Mouse (Mus musculus) heart, embryonic 15.5 days (tissue): ENCODE data around the gene Gps2. TPM values are rescaled to one million over a fixed set of nuclear protein-coding genes. Genes with fewer than 3 reads are reported as not detected.

Experiments used
- ATAC-seq: fragments of 200-750 bp; cut with Nextera tagmentation; replicated peaks from 2 replicates; pipeline ENCODE4 v1.8.0; 2017; ENCODE audit warnings: low read depth, moderate TSS enrichment; ENCODE audit not compliant: insufficient number of reproducible peaks, insufficient read depth, low FRiP score
- H3K27ac ChIP-seq: fragments of 300-500 bp; sonication (generic); 2 replicates; pipeline ENCODE4 v1.5.1; 2015; ENCODE audit warnings: mild to moderate bottlenecking, inconsistent platforms
- H3K27me3 ChIP-seq: fragments of 300-500 bp; sonication (generic); 2 replicates; pipeline ENCODE4 v1.6.1; 2015; ENCODE audit warnings: inconsistent platforms
- H3K36me3 ChIP-seq: fragments of 300-500 bp; sonication (generic); 2 replicates; pipeline ENCODE4 v1.6.1; 2015; ENCODE audit warnings: mild to moderate bottlenecking, inconsistent platforms
- H3K4me1 ChIP-seq: fragments of 300-500 bp; sonication (generic); replicated peaks from 2 replicates; pipeline ENCODE4 v1.6.1; 2015; ENCODE audit warnings: inconsistent platforms
- H3K4me2 ChIP-seq: fragments of 300-500 bp; sonication (generic); 2 replicates; pipeline ENCODE4 v1.6.1; 2015; ENCODE audit warnings: inconsistent platforms, mild to moderate bottlenecking, moderate library complexity
- H3K4me3 ChIP-seq: fragments of 300-500 bp; sonication (generic); 2 replicates; pipeline ENCODE4 v1.5.1; 2015; ENCODE audit warnings: mild to moderate bottlenecking, inconsistent platforms
- H3K9ac ChIP-seq: fragments of 300-500 bp; sonication (generic); 2 replicates; pipeline ENCODE4 v1.6.1; 2015; ENCODE audit warnings: mild to moderate bottlenecking, inconsistent platforms
- H3K9me3 ChIP-seq: fragments of 300-500 bp; sonication (generic); replicated peaks from 2 replicates; pipeline ENCODE4 v1.6.1; 2016; ENCODE audit warnings: inconsistent platforms
- WGBS: fragments of 180-500 bp; shearing (Covaris S2); methylation state at CpG from one replicate; pipeline ENCODE4 v1.1.7; 2015; ENCODE audit warnings: mixed read lengths; 5-methylcytosine and 5-hydroxymethylcytosine counted together
- polyA plus RNA-seq: library from polyadenylated mRNA; unstranded; fragments of >200 nt; fragmentation: Nextera tagmentation; extraction: Ambion mirVana; gene quantifications from 2 replicates; pipeline ENCODE4 v1.2.1, GENCODE M21; 2015

The Gps2 gene
- polyA plus RNA-seq, 1 experiment from 2014 or later = 44.8 TPM

DNA sequence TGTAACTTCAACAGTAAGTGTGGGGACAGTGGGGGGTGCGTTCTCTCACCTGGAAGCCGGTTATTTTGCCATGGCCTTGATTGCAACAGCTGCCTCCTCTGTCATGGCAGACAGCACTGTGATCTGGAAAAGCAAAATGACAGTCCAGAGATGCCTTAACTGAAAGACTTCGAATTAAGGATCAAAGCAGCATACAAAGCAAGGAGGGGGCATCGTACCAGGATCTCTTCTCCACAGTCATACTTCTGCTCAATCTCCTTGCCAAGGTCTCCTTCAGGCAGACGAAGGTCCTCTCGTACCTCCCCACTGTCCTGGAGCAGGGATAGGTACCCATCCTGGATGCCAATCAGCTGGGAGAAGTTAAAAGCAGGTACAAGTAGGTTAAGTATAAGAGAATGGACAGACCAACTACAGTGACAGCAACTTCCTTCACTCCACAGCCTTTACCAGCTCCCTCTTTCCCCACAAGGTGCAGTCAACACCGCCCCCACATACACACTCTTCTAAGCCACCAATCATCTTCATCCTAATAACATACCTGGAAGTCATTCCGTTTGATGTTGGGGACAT, 3.8 kb downstream of the Gps2 start:
- no peak for ATAC-seq
- WGBS = 84% methylated on average over 8 of the region's 8 CpGs
- Histone ChIP-seq H3K27me3 (no peaks in the 10 kb centered on the region), H3K9me3 (no peaks in the 10 kb centered on the region), H3K36me3 (peaks cover 49% of the 10 kb centered on the region), H3K4me2 (no peak overlapping the region), H3K9ac (no peak overlapping the region), H3K4me1 (peaks cover 49% of the 10 kb centered on the region), H3K27ac (no peak overlapping the region), H3K4me3 (no peak overlapping the region)

DNA sequence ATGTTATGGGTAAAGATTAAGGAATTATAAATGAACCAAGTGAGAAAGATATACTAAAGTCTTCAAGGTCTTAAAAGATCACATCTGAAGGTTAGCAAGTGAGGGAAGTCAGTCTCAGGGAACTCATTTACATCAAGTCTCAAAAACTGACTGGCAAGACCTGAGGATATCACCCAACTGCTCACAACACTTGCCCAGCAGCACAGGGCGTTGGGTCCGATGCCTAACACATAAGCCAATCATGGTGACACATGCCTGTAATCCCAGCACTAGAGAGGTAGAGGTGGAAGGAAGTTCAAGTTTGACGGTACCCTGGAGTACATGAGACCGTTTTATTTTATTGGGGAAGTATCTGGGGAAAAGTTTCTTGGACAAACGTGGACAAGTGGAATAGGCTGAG, 4.4 kb downstream of the Gps2 start:
- Histone ChIP-seq H3K4me3 (no peak overlapping the region), H3K4me1 (peaks cover 54% of the 10 kb centered on the region), H3K9ac (no peak overlapping the region), H3K36me3 (peaks cover 44% of the 10 kb centered on the region), H3K27ac (no peak overlapping the region), H3K9me3 (no peaks in the 10 kb centered on the region), H3K27me3 (no peaks in the 10 kb centered on the region), H3K4me2 (no peak overlapping the region)
- 79% methylated on average over 5 of the region's 5 CpGs for WGBS
- ATAC-seq = no peak

DNA sequence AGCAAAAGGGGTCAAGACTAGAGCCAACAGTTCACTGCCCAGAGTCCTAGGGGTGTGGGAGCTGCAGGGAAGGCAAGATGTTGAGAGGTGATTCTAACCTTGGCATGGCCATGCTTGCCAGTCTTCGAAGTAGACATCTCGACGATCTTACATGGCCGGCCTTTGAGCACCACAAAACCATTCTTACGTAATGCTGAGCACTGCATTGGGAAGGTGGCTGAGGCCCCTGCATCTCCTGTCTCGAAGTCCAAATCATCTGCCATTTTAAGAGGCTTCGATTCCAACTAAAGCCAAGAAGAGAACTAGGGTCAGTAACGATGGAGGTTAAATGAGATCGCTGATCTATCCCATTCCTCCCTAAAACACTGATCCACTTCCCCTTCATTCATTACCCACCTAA, 5.4 kb downstream of the Gps2 start:
- Histone ChIP-seq H3K4me3 (peak overlapping the region; percentile 96), H3K4me1 (peaks cover 49% of the 10 kb centered on the region), H3K27me3 (no peaks in the 10 kb centered on the region), H3K4me2 (peak overlapping the region; percentile 88), H3K36me3 (peaks cover 41% of the 10 kb centered on the region), H3K9ac (peak overlapping the region; percentile 97), H3K27ac (peak overlapping the region; percentile 97), H3K9me3 (no peaks in the 10 kb centered on the region)
- 77% methylated on average over 9 of the region's 9 CpGs for WGBS
- no peak for ATAC-seq

DNA sequence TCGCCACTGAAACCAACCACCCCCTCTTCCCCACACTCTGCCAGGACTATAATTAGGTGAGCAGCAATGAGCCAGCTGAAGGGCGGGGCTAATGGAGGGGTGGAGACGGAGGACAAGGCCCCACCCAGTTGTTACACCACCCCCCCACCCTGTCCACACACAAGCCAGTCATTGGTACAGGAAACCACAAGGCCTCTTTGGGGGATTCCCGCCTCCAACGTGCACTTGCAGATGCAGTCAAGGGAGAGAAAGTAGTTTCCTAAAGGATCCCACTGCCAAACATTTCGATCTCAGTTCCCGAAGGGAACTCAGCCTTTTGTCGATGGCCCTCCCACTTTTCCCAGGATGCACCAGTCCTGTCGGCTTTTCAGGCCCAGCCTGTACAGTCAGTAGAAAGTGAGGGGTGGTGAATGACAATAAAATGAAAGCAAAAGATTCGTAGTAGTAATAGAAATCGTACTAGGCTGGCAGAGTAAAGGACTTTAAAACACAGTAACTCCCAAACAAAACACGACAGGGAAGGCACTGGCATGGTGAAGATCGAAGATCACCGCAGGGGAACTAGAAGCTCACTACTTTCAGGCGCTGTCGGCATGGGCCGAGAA, 6.1 kb downstream of the Gps2 start:
- ATAC-seq = peak; percentile 23; the same call in 1 of the 2 replicates
- peaks cover 41% of the 10 kb centered on the region for H3K36me3 ChIP-seq
- peaks cover 43% of the 10 kb centered on the region for H3K4me1 ChIP-seq
- H3K4me3 ChIP-seq = peak overlapping the region; percentile 96
- no peaks in the 10 kb centered on the region for H3K9me3 ChIP-seq
- peak overlapping the region; percentile 97 for H3K9ac ChIP-seq
- H3K4me2 ChIP-seq = peak overlapping the region; percentile 88
- WGBS = under 1% methylated on average over 17 of the region's 17 CpGs
- peak overlapping the region; percentile 97 for H3K27ac ChIP-seq
- no peaks in the 10 kb centered on the region for H3K27me3 ChIP-seq

DNA sequence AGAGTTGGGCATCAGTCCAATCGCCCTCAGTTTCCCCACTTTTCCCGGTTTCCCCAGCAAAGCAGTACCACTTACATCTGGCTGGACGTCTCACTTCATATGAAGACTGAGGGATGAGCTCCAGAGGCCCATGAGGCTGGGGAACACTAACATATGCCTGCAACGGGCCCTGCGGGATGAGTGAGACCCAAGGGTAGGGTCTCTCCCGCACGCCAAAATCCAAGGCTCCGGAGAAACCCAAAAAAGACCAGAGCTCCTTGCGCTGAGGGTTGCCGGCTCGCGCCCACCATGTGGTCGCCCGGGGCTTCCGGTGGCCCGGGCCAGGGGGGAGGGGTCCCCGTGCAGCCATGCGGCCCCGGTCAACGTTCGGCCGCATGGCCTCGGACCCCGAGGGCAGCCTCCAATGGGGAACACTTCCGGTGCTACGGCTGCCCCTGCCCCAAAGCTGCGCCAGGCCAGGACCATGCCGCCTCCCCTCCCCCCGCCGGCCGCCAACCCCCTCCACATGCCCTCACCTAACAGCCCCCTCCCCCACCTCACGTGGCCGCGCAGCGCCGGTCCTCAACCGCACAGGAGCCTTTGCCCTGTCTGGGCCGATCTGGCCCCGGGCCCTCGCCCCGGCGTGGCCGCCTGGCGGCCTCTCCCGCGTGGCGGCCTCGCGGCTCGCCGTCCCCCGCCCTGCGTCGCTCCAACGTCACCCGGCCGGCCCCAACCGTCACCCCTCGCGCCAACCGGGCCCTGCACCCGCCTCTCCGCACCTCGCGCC, 6.8 kb downstream of the Gps2 start:
- peak; percentile 14 for ATAC-seq
- peaks cover 36% of the 10 kb centered on the region for H3K4me1 ChIP-seq
- peak overlapping the region; percentile 96 for H3K4me3 ChIP-seq
- H3K36me3 ChIP-seq = peaks cover 36% of the 10 kb centered on the region
- H3K9ac ChIP-seq = peak overlapping the region; percentile 97
- peak overlapping the region; percentile 88 for H3K4me2 ChIP-seq
- H3K9me3 ChIP-seq = no peaks in the 10 kb centered on the region
- under 1% methylated on average over 61 of the region's 65 CpGs for WGBS
- H3K27ac ChIP-seq = peak overlapping the region; percentile 97
- H3K27me3 ChIP-seq = no peaks in the 10 kb centered on the region

DNA sequence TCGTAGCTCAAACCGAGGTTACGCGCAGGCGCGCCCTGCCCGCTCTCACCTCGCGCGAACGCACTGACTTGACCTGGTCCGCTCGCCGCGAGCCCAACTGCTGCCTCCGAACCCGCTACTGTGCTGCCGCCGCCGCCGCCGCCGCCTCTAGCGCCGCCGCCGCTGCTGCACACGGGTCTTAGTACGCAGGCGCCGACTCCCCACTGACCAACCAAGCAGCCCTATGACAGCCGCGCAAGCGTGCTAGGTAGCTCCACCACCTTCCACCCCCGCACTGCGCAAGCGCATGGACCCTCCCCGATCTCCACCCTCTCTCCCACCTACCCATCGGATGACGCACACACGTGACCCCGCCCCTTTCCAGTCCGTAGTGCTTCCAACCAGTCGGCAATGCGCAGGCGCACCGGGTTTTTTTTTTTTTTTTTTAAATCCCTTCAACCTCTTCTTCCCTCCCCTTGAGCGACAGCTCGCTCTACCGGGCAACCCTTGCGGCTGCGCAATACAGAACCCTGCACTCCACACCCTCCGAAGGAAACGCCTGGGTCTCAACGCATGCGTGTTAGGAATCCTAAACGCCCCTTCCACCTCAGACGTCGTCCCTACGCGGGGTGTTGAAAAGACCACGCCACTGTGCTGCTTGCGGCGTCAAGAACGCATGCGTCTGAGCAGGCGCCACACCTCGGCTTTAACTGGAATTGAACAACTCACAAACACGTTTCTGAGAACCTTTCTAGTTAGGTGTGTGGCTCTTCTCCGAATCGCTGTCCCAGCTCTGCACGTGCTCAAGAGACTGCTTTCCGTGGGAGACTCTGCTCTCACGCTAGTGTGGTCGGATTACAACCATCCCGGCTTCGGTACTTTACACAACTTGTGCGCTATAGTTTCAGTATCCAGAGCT, 7.7 kb downstream of the Gps2 start, which contains the start of gene Eif5a:
Gene Eif5a (minus strand): TSS at position 845 of the 898 bp plus-strand sequence.
- ATAC-seq = peak; percentile 97
- Histone ChIP-seq H3K9ac (peak within 1 kb of the TSS; percentile 97), H3K27me3 (no peaks in the 10 kb centered on the region), H3K4me1 (peaks cover 27% of the 10 kb centered on the region), H3K4me3 (peak within 1 kb of the TSS; percentile 96), H3K27ac (peak within 1 kb of the TSS; percentile 97), H3K9me3 (no peaks in the 10 kb centered on the region), H3K36me3 (peaks cover 27% of the 10 kb centered on the region), H3K4me2 (peak within 1 kb of the TSS; percentile 88)
- under 1% methylated on average over 78 of the region's 78 CpGs for WGBS

GRCm38 (mm10) chr11:69922012-69922756, 8.5 kb downstream of the Gps2 start:
- WGBS = 5% methylated on average over 12 of the region's 12 CpGs
- Histone ChIP-seq H3K4me2 (peak overlapping the region; percentile 72), H3K9ac (peak overlapping the region; percentile 61), H3K4me3 (peak overlapping the region; percentile 96), H3K27ac (peak overlapping the region; percentile 92), H3K4me1 (peaks cover 26% of the 10 kb centered on the region), H3K9me3 (no peaks in the 10 kb centered on the region), H3K27me3 (no peaks in the 10 kb centered on the region), H3K36me3 (peaks cover 19% of the 10 kb centered on the region)
- ATAC-seq = no peak

- no peak overlapping the region for H3K9ac ChIP-seq
- ATAC-seq = no peak
- H3K27me3 ChIP-seq = no peaks in the 10 kb centered on the region
- no peak overlapping the region for H3K4me3 ChIP-seq
- peak overlapping the region; percentile 72; the same call in 1 of the 2 replicates for H3K4me2 ChIP-seq
- H3K9me3 ChIP-seq = no peaks in the 10 kb centered on the region
- peaks cover 13% of the 10 kb centered on the region for H3K36me3 ChIP-seq
- WGBS = 63% methylated on average over 3 of the region's 3 CpGs
- peaks cover 26% of the 10 kb centered on the region for H3K4me1 ChIP-seq
- peak overlapping the region; percentile 92 for H3K27ac ChIP-seq
These were observed 9.1 kb downstream of the Gps2 start for GRCm38 (mm10) chr11:69922796-69923195.

- H3K9ac ChIP-seq = no peak overlapping the region
- H3K4me2 ChIP-seq = no peak overlapping the region
- WGBS = 94% methylated on average over 2 of the region's 2 CpGs
- ATAC-seq = no peak
- H3K4me3 ChIP-seq = no peak overlapping the region
- peaks cover 5% of the 10 kb centered on the region for H3K4me1 ChIP-seq
- no peaks in the 10 kb centered on the region for H3K9me3 ChIP-seq
- H3K27me3 ChIP-seq = no peaks in the 10 kb centered on the region
- H3K36me3 ChIP-seq = no peaks in the 10 kb centered on the region
- no peak overlapping the region for H3K27ac ChIP-seq
These were observed 13.8 kb downstream of the Gps2 start for GRCm38 (mm10) chr11:69927501-69927900.

DNA sequence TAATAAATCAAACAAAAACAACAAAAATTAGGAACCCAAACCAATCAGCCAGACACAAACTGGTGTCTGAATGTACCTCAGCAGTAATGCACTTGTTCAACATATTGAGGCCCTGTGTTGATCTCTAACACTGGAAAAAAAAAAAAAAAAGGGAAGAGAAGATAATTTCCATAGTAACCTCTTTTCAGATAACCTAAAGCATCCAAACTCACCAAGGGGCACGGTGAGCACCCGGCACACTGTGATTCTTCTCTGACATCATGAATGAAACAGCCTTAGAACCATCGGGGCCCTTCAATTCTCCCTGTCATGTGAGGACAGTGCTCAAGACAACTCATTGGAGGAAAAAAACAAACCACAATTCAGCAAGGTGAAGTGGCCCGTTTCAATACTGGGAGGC, 16.0 kb downstream of the Gps2 start:
- Histone ChIP-seq H3K9me3 (no peaks in the 10 kb centered on the region), H3K36me3 (no peaks in the 10 kb centered on the region), H3K9ac (no peak overlapping the region), H3K4me3 (no peak overlapping the region), H3K4me1 (peaks cover 5% of the 10 kb centered on the region), H3K27me3 (no peaks in the 10 kb centered on the region), H3K27ac (no peak overlapping the region), H3K4me2 (no peak overlapping the region)
- 31% methylated on average over 4 of the region's 4 CpGs for WGBS
- ATAC-seq = no peak
